ENCODE assay signal across 9 mouse cellular contexts in genomic region chr4:154946319-154946718, GRCm38 (mm10). TPM values are rescaled to one million over a fixed set of nuclear protein-coding genes. Genes with fewer than 3 reads are reported as not detected.
DNase-seq lines count a peak whose midpoint lies in the region; ATAC-seq and TF ChIP-seq lines count a peak whose summit lies in the region.
"Had no signal": no experiment of that assay in that cellular context is flagged by ENCODE, and none has a peak within 500 bp of the region (broad histone marks: within the 10 kb centered on the region; RNA-seq: fewer than 3 reads in every experiment).

No protein-coding gene starts in this region.

- whole genome bisulfite sequencing in heart, embryonic 10.5 days: 4% methylated on average over 8 of the region's 8 CpGs
- 4% methylated on average over 8 of the region's 8 CpGs for WGBS in liver, postnatal 0 days (ENCODE audit: insufficient replicate concordance)
- 2% methylated on average over 8 of the region's 8 CpGs for WGBS in neural tube, embryonic 15.5 days

- H3K27ac ChIP-seq in heart, embryonic 10.5 days: peak overlapping the region; percentile 77
- H3K27ac ChIP-seq in liver, postnatal 0 days (ENCODE audit: low read depth): no peak overlapping the region
- H3K27ac ChIP-seq in neural tube, embryonic 15.5 days (replicated peaks): peak overlapping the region; percentile 52

- peak overlapping the region; percentile 48 for H3K4me3 ChIP-seq in heart, embryonic 10.5 days
- no peak overlapping the region for H3K4me3 ChIP-seq in liver, postnatal 0 days (ENCODE audit: low read depth, low read length)
- peak overlapping the region; percentile 31 for H3K4me3 ChIP-seq in neural tube, embryonic 15.5 days (replicated peaks)

- no peaks in the 10 kb centered on the region for H3K36me3 ChIP-seq in heart, embryonic 10.5 days
- H3K36me3 ChIP-seq in liver, postnatal 0 days (replicated peaks; ENCODE audit: insufficient read depth, low read length): no peaks in the 10 kb centered on the region
- H3K36me3 ChIP-seq in neural tube, embryonic 15.5 days: no peaks in the 10 kb centered on the region

- peak; percentile 53 for DNase-seq in layer of hippocampus, adult 11-12 months (ENCODE audit: low spot score)
- DNase-seq in layer of hippocampus, postnatal 25 days (ENCODE audit: extremely low spot score in 1 of 2, low spot score in 1 of 2): no peak
- peak; percentile 87 for DNase-seq in embryo, embryonic 9.5 days (ENCODE audit: extremely low spot score)
- peak; percentile 92 for DNase-seq in heart, embryonic 10.5 days (ENCODE audit: low spot score)
- DNase-seq in kidney, adult 9 months: peak; percentile 89
- peak; percentile 50 for DNase-seq in liver, postnatal 0 days
- no peak for DNase-seq in thymus, postnatal 25 days

- ATAC-seq in liver, postnatal 0 days: peak; percentile 74
- ATAC-seq in neural tube, embryonic 15.5 days (ENCODE audit: low FRiP score): peak; percentile 86

- TF ChIP-seq CTCF in liver, postnatal 0 days (IDR thresholded peaks at IDR 0.05; ENCODE audit: low read depth): no peak

- no peak overlapping the region for H3K9ac ChIP-seq in liver, postnatal 0 days (replicated peaks)
- peak overlapping the region; percentile 39 for H3K9ac ChIP-seq in neural tube, embryonic 15.5 days (replicated peaks)

- H3K9me3 ChIP-seq in heart, embryonic 10.5 days: no peaks in the 10 kb centered on the region
- H3K9me3 ChIP-seq in liver, postnatal 0 days (ENCODE audit: low read length): no peaks in the 10 kb centered on the region
- H3K9me3 ChIP-seq in neural tube, embryonic 15.5 days (replicated peaks): no peaks in the 10 kb centered on the region

- no peak for TF ChIP-seq EP300 in liver, postnatal 0 days (IDR thresholded peaks at IDR 0.05; ENCODE audit: low read depth)

- peaks cover 34% of the 10 kb centered on the region for H3K27me3 ChIP-seq in heart, embryonic 10.5 days (ENCODE audit: insufficient read depth, poor library complexity, severe bottlenecking)
- H3K27me3 ChIP-seq in liver, postnatal 0 days (ENCODE audit: insufficient read depth, low read length): peaks cover 34% of the 10 kb centered on the region
- no peaks in the 10 kb centered on the region; the same call in 1 of the 2 replicates for H3K27me3 ChIP-seq in neural tube, embryonic 15.5 days (replicated peaks)

- peak overlapping the region; percentile 48 for H3K4me2 ChIP-seq in liver, postnatal 0 days (ENCODE audit: low read depth, low read length)
- peak overlapping the region; percentile 58 for H3K4me2 ChIP-seq in neural tube, embryonic 15.5 days

- peaks cover 28% of the 10 kb centered on the region for H3K4me1 ChIP-seq in heart, embryonic 10.5 days
- peaks cover 12% of the 10 kb centered on the region; the same call in 1 of the 2 replicates for H3K4me1 ChIP-seq in liver, postnatal 0 days (ENCODE audit: insufficient read depth)
- peaks cover 26% of the 10 kb centered on the region for H3K4me1 ChIP-seq in neural tube, embryonic 15.5 days

RNA-seq across cellular contexts. Expression of gene Hes5, which starts 14.4 kb away (rescaled TPM):
- total RNA-seq in layer of hippocampus, postnatal 25 days (2021): 10 to 100 TPM; 30.2 to 37.9 TPM
- polyA plus RNA-seq in heart, embryonic 10.5 days (2016; fragmentation: Nextera tagmentation; extraction: Ambion mirVana): 0.15 and 0.26 TPM in 2 replicates
- polyA plus RNA-seq in liver, postnatal 0 days (2015; fragmentation: Nextera tagmentation; extraction: Ambion mirVana): 0.15 and 0.21 TPM in 2 replicates
- 80.3 and 113 TPM in 2 replicates for polyA plus RNA-seq in neural tube, embryonic 15.5 days (2015; fragmentation: Nextera tagmentation; extraction: Ambion mirVana)
- total RNA-seq: gastrocnemius, postnatal 36 days had no signal

RNA-seq across cellular contexts. Expression of gene Pank4, which starts 17.6 kb away (rescaled TPM):
- total RNA-seq in layer of hippocampus, postnatal 25 days (2021): 10 to 100 TPM; 34.9 to 37.1 TPM
- 45.3 and 49.2 TPM in 2 replicates for polyA plus RNA-seq in heart, embryonic 10.5 days (2016; fragmentation: Nextera tagmentation; extraction: Ambion mirVana)
- polyA plus RNA-seq in liver, postnatal 0 days (2015; fragmentation: Nextera tagmentation; extraction: Ambion mirVana): 10.9 and 11.4 TPM in 2 replicates
- 37.4 and 40.6 TPM in 2 replicates for polyA plus RNA-seq in neural tube, embryonic 15.5 days (2015; fragmentation: Nextera tagmentation; extraction: Ambion mirVana)

RNA-seq across cellular contexts. Expression of gene Tnfrsf14, which starts 18.0 kb away (rescaled TPM):
- 1 to 10 TPM in 1 of 2 experiments, under 1 TPM in 1; 0.62 to 1.9 TPM for total RNA-seq in layer of hippocampus, postnatal 25 days (2021)
- polyA plus RNA-seq in heart, embryonic 10.5 days (2016; fragmentation: Nextera tagmentation; extraction: Ambion mirVana): 1.6 and 2.6 TPM in 2 replicates
- 17.2 and 20.0 TPM in 2 replicates for polyA plus RNA-seq in liver, postnatal 0 days (2015; fragmentation: Nextera tagmentation; extraction: Ambion mirVana)
- polyA plus RNA-seq in neural tube, embryonic 15.5 days (2015; fragmentation: Nextera tagmentation; extraction: Ambion mirVana): 0.37 and 1.4 TPM in 2 replicates

RNA-seq across cellular contexts. Expression of gene Fam213b, which starts 47.4 kb away (rescaled TPM):
- total RNA-seq in layer of hippocampus, postnatal 25 days (2021): 10 to 100 TPM; 40.9 to 51.7 TPM
- 24.6 and 32.3 TPM in 2 replicates for polyA plus RNA-seq in heart, embryonic 10.5 days (2016; fragmentation: Nextera tagmentation; extraction: Ambion mirVana)
- 5.9 and 6.5 TPM in 2 replicates for polyA plus RNA-seq in liver, postnatal 0 days (2015; fragmentation: Nextera tagmentation; extraction: Ambion mirVana)
- 68.2 and 79.2 TPM in 2 replicates for polyA plus RNA-seq in neural tube, embryonic 15.5 days (2015; fragmentation: Nextera tagmentation; extraction: Ambion mirVana)

Comparison
In these comparisons a context has a peak if more than half of its experiments do, and no peak if none do; other contexts are left out.
1. DNase-seq: peak in layer of hippocampus, adult 11-12 months (single experiment), embryo, embryonic 9.5 days (single experiment), heart, embryonic 10.5 days (single experiment), kidney, adult 9 months (single experiment) and liver, postnatal 0 days (single experiment); none in layer of hippocampus, postnatal 25 days (0 of 2) and thymus, postnatal 25 days (single experiment).
2. RNA of gene Hes5, which starts 14.4 kb away (polyA plus RNA-seq): 80.3 to 113 TPM in neural tube, embryonic 15.5 days; 0.15 to 0.26 TPM in heart, embryonic 10.5 days and 0.15 to 0.21 TPM in liver, postnatal 0 days; every median in the first group is over 10 times any median in the second.